Mouse (Mus musculus) brain, embryonic 14.5 days (tissue): ENCODE results near the gene Hist1h2an.
"Not testable (repeated sequence)": the region's sequence is repeated elsewhere in the genome, so short reads cannot be mapped to it uniquely, and the experiment has no call there.

Source experiments
- CTCF ChIP-seq: fragments of 200-500 bp; IDR thresholded peaks from 2 replicates; pipeline ENCODE4 v1.5.1; 2012; ENCODE audit warnings: inconsistent platforms, mild to moderate bottlenecking, moderate library complexity, borderline replicate concordance; ENCODE audit not compliant: insufficient read depth, insufficient read length; ENCODE audit errors: extremely low read depth
- POLR2A ChIP-seq: fragments of 200-500 bp; IDR thresholded peaks from 2 replicates; pipeline ENCODE4 v1.6.1; 2012; ENCODE audit warnings: mild to moderate bottlenecking, inconsistent platforms, borderline replicate concordance; ENCODE audit not compliant: poor library complexity, insufficient read depth, insufficient read length, severe bottlenecking; ENCODE audit errors: extremely low read depth

- not testable (repeated sequence) for TF ChIP-seq CTCF, POLR2A
These were observed 33.3 kb upstream of the Hist1h2an start for GRCm38 (mm10) chr13:21820082-21820890.
